Mouse (Mus musculus): ENCODE data around the gene Pgam2. TPM values are rescaled to one million over a fixed set of nuclear protein-coding genes. Genes with fewer than 3 reads are reported as not detected.

Gene Pgam2
- polyA plus RNA-seq, 1 experiment = not detected

DNA sequence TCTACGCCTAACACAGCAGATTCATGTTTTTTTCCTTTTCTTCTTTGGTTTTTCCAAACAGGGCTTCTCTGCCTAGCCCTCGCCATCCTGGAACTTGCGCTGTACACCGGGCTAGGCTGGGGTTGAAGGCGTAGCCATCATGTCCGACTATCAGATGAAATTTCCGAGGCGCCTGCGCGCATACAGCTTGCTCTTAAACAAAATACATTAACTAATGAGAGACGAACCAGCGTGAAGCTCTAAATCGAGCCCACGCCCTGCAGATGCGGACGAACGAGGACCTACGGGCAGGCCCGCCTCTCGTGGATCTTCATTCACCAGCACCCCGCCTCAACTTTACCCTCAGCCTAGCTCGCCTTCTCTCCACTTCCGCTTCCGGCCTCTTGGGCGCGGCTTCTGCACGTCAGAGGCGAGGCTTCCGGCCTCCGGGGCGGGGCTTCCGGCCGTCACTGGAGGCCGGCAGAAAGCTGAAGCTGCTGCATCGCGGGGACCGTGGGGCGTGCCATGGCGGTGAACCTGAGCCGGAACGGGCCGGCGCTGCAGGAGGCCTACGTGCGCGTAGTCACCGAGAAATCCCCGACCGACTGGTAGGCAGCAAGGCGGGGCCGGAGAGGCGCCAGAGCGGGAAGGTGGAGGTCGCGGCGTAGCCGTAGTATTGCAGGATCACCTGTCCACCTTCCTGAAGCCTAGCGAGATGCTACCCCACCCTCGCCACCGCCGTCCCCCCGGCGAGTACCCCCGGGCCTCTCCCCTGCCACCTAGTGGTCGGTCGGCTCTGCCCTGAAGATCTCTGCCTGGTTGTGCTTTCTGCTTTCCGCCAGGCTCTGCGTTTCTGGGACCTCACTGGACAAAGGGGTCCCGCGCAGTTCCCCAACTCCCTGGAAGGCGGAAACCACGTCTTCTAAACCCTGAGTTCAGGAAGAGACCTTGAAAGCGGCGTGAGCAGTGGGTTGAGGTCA, 15.2 kb downstream of the Pgam2 start, which contains the start of gene Dbnl:
TSS of gene Dbnl (plus strand) at position 433 of the 959 bp plus-strand sequence.
- peak; percentile 93 for TF ChIP-seq POLR2A (IDR thresholded peaks at IDR 0.05; ENCODE audit: insufficient read depth, low read depth, low read length)
- peak; percentile 59; the same call in 1 of the 2 replicates for TF ChIP-seq CTCF (IDR thresholded peaks at IDR 0.05; ENCODE audit: insufficient read depth, low read depth, low read length)
- WGBS = under 1% methylated on average over 74 of the region's 74 CpGs
- Histone ChIP-seq H3K27ac (ENCODE audit: insufficient read depth, low read depth, low read length) (peak within 1 kb of the TSS; percentile 72), H3K4me1 (ENCODE audit: control insufficient read depth, insufficient read depth, low read length) (peaks cover 7% of the 10 kb centered on the region), H3K4me3 (ENCODE audit: insufficient read depth, low read depth, low read length) (peak within 1 kb of the TSS; percentile 96)

- TF ChIP-seq CTCF (IDR thresholded peaks at IDR 0.05; ENCODE audit: insufficient read depth, low read depth, low read length) (no peak), POLR2A (IDR thresholded peaks at IDR 0.05; ENCODE audit: insufficient read depth, low read depth, low read length) (no peak)
- Histone ChIP-seq H3K27ac (ENCODE audit: insufficient read depth, low read depth, low read length) (peak overlapping the region; percentile 44), H3K4me3 (ENCODE audit: insufficient read depth, low read depth, low read length) (peak overlapping the region; percentile 96), H3K4me1 (ENCODE audit: control insufficient read depth, insufficient read depth, low read length) (peaks cover 7% of the 10 kb centered on the region)
- 36% methylated on average over 8 of the region's 8 CpGs for WGBS
Measured at GRCm38 (mm10) chr11:5787671-5788055, 15.9 kb downstream of the Pgam2 start.

- Histone ChIP-seq H3K4me1 (ENCODE audit: control insufficient read depth, insufficient read depth, low read length) (peaks cover 7% of the 10 kb centered on the region), H3K4me3 (ENCODE audit: insufficient read depth, low read depth, low read length) (no peak overlapping the region), H3K27ac (ENCODE audit: insufficient read depth, low read depth, low read length) (no peak overlapping the region)
- TF ChIP-seq CTCF (IDR thresholded peaks at IDR 0.05; ENCODE audit: insufficient read depth, low read depth, low read length) = no peak
- TF ChIP-seq POLR2A (IDR thresholded peaks at IDR 0.05; ENCODE audit: insufficient read depth, low read depth, low read length) = no peak
Measured at GRCm38 (mm10) chr11:5785732-5786131, 17.8 kb downstream of the Pgam2 start.

DNA sequence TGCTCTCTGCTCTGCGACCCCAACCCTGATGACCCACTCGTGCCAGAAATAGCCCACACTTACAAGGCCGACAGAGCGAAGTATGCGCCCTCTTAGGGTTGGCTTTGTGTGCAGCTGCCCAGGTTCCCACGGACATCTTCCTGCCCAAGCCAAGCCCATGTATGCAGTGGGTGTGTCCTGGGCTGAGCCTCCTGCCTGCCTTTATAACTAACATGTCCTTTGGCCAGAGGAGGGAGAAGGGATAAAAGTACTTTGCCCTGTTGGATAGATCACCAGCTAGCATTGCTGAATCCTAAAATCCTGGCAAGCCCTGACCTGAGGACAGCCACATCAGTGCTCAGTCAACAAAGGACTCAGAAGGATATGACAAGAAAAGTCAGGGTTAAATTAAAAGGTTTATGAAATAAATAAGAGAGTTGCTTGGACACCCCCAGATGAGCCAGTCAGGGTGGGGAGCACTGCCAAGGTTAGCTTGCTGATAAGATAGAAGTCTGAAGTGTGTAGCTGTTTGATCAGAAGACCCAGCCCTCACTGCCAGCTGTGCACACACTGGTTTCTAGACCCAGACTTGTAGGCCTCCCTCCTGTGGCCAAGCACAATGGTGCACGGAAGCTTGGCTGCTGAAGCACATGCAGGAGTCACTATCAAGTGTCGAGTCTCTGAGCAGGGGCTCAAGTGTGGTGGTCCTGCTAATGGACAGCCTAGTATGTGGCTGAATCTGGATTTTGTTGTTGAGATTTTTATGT, 21.2 kb downstream of the Pgam2 start:
- no peak for TF ChIP-seq POLR2A (IDR thresholded peaks at IDR 0.05; ENCODE audit: insufficient read depth, low read depth, low read length)
- no peak for TF ChIP-seq CTCF (IDR thresholded peaks at IDR 0.05; ENCODE audit: insufficient read depth, low read depth, low read length)
- no peaks in the 10 kb centered on the region; the same call in 1 of the 2 replicates for H3K4me1 ChIP-seq (ENCODE audit: control insufficient read depth, insufficient read depth, low read length)
- no peak overlapping the region for H3K4me3 ChIP-seq (ENCODE audit: insufficient read depth, low read depth, low read length)
- WGBS = 76% methylated on average over 8 of the region's 8 CpGs
- H3K27ac ChIP-seq (ENCODE audit: insufficient read depth, low read depth, low read length) = no peak overlapping the region

DNA sequence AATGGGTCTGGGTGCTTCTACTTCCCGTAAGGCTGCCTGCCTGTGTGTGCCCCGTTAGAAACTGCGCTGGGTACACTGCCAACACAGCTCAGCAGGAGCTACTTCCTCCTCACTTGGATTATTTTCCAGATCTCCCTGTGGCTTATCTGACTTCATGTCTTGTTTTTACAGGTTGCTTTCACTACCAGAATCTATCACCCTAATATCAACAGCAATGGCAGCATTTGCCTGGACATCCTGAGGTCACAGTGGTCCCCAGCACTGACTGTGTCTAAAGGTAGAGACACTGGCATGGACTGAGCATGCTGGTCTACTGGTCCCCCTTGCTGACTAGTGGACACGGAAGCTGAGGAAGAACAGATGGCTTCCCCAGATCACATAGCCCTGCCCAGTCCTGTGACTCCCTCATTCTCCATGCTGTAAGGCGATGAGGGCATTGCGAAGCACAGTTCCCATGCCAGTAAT, 23.5 kb downstream of the Pgam2 start:
- Histone ChIP-seq H3K4me3 (ENCODE audit: insufficient read depth, low read depth, low read length) (no peak overlapping the region), H3K27ac (ENCODE audit: insufficient read depth, low read depth, low read length) (no peak overlapping the region), H3K4me1 (ENCODE audit: control insufficient read depth, insufficient read depth, low read length) (no peaks in the 10 kb centered on the region)
- WGBS = 84% methylated on average over 6 of the region's 6 CpGs
- TF ChIP-seq POLR2A (IDR thresholded peaks at IDR 0.05; ENCODE audit: insufficient read depth, low read depth, low read length) (no peak), CTCF (IDR thresholded peaks at IDR 0.05; ENCODE audit: insufficient read depth, low read depth, low read length) (no peak)

DNA sequence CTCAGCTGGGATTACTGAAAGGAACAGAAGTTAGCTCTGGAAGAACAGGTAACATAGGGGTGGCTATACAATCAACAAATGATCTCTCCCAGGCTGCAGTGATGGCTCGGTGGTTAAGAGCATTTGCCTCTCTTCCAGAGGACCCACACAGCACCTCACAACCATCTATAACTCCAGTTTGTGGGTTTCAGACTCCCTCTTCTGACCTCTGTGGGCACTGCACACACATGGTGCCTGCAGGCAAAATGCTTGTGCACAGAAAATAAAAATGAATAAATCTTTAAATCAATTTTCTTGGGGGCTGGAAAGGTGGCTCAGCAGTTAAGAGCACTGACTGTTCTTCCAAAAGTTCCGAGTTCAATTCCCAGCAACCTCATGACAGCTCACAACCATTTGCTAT, 25.1 kb downstream of the Pgam2 start:
- 70% methylated on average over 2 of the region's 2 CpGs for WGBS
- Histone ChIP-seq H3K4me3 (ENCODE audit: insufficient read depth, low read depth, low read length) (no peak overlapping the region), H3K27ac (ENCODE audit: insufficient read depth, low read depth, low read length) (no peak overlapping the region), H3K4me1 (ENCODE audit: control insufficient read depth, insufficient read depth, low read length) (no peaks in the 10 kb centered on the region)
- TF ChIP-seq CTCF (IDR thresholded peaks at IDR 0.05; ENCODE audit: insufficient read depth, low read depth, low read length) (no peak), POLR2A (IDR thresholded peaks at IDR 0.05; ENCODE audit: insufficient read depth, low read depth, low read length) (no peak)

DNA sequence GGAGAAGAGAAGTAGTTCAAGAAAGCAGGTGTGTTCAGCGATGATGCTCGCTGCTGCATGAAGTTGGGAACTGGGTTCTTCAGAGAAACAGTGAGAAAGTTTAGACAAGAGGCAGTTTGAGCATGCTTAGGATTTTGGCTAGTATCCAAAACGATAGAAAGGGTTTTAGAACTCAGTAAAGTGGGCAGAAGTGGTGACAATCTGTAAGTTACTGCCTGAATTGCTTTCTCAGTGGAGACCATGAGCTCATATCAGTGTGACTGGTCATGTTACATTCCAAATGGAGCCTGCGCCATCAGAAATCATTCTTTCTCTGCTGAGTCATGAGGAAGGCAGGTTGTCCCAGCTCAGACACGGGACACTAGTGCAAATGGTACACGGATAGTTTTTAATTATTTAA, 37.5 kb downstream of the Pgam2 start:
- WGBS = 82% methylated on average over 6 of the region's 6 CpGs

GRCm38 (mm10) chr11:5762633-5762982, 40.9 kb downstream of the Pgam2 start:
- Histone ChIP-seq H3K4me1 (ENCODE audit: control insufficient read depth, insufficient read depth, low read length) (0 out of 2 replicates have a peak, but pooled peaks cover 2% of the 10 kb centered on the region), H3K4me3 (ENCODE audit: insufficient read depth, low read depth, low read length) (peak overlapping the region; percentile 98), H3K27ac (ENCODE audit: insufficient read depth, low read depth, low read length) (no peak overlapping the region)
- 14% methylated on average over 6 of the region's 6 CpGs for WGBS
- TF ChIP-seq CTCF (IDR thresholded peaks at IDR 0.05; ENCODE audit: insufficient read depth, low read depth, low read length) (no peak), POLR2A (IDR thresholded peaks at IDR 0.05; ENCODE audit: insufficient read depth, low read depth, low read length) (no peak)

More for the DNA sequence above, 37.5 kb downstream of the Pgam2 start:
- Histone ChIP-seq H3K4me3 (ENCODE audit: insufficient read depth, low read depth, low read length) (no peak overlapping the region), H3K27ac (ENCODE audit: insufficient read depth, low read depth, low read length) (no peak overlapping the region), H3K4me1 (ENCODE audit: control insufficient read depth, insufficient read depth, low read length) (0 out of 2 replicates have a peak, but pooled peaks cover 2% of the 10 kb centered on the region)
- TF ChIP-seq POLR2A (IDR thresholded peaks at IDR 0.05; ENCODE audit: insufficient read depth, low read depth, low read length) (no peak), CTCF (IDR thresholded peaks at IDR 0.05; ENCODE audit: insufficient read depth, low read depth, low read length) (no peak)

Measured in olfactory bulb, adult 2 months (tissue).